ENCODE assay signal across 8 mouse cellular contexts in the genomic region with DNA sequence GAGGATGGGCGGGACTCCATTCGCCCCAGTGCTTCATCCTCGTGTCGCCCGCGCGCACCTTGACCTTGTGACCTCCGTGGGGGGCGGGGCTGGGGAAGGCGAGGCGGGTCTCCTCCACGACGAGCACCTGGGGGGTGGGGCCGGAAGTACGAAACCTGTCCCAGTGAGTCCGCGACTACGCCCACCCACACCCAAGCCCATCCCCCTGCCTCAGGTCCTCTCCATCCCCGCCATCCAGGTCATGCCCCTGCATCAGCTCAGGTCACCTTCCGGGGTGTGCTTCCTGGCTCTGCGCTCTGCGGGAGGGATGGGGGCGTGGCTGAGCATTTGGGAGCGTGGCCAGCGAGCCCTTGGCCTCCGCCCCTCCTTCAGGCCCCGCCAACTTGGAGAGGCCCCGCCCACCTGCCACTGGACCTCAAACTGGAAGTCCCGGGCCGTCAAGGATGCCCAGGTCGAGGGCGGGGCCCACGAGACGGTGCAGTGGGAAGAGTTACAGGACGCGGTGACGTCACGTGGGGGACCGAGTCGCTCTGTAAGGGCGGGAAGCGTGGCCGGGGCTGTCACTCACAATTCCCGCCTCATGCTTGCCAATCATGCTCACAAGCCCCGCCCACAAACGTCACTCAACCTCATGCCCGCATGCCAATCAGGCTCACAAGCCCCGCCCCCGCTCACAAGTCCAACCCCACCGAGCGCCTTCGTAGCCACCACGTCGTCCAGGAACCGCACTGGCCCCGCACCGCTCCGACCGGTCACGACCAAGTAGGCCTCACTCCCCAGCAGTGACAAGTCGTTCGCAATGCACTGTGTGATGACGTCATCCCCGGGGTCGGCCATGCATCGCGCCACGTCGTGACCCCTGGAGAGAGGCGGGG. TPM values are rescaled to one million over a fixed set of nuclear protein-coding genes. Genes with fewer than 3 reads are reported as not detected.
DNase-seq lines count a peak whose midpoint lies in the region; ATAC-seq lines count a peak whose summit lies in the region.

No protein-coding gene starts in this region.

- peak overlapping the region; percentile 25; the same call in 1 of the 2 replicates for H3K9ac ChIP-seq in heart, embryonic 14.5 days (ENCODE audit: low read length)
- no peak overlapping the region for H3K9ac ChIP-seq in liver, embryonic 12.5 days
- H3K9ac ChIP-seq in neural tube, embryonic 12.5 days, result peak overlapping the region; percentile 33
- peak overlapping the region; percentile 57 for H3K9ac ChIP-seq in stomach, embryonic 16.5 days (ENCODE audit: low read length)

- H3K4me1 ChIP-seq in heart, embryonic 14.5 days (ENCODE audit: control insufficient read depth in 2 of 2, insufficient read depth in 2 of 2, low read length in 2 of 2), result peaks cover 0 to 9% of the 10 kb centered on the region in 2 experiments; a peak in 1 of 4 replicates
- H3K4me1 ChIP-seq in liver, embryonic 12.5 days, result peaks cover 30% of the 10 kb centered on the region
- H3K4me1 ChIP-seq in neural tube, embryonic 12.5 days, result 0 out of 2 replicates have a peak, but pooled peaks cover 5% of the 10 kb centered on the region
- H3K4me1 ChIP-seq in stomach, embryonic 16.5 days (ENCODE audit: control insufficient read depth, insufficient read depth, low read length), result 0 out of 2 replicates have a peak, but pooled peaks cover 3% of the 10 kb centered on the region

- H3K36me3 ChIP-seq in heart, embryonic 14.5 days (ENCODE audit: control insufficient read depth, insufficient read depth, low read length), result no peaks in the 10 kb centered on the region
- no peaks in the 10 kb centered on the region for H3K36me3 ChIP-seq in liver, embryonic 12.5 days
- no peaks in the 10 kb centered on the region for H3K36me3 ChIP-seq in neural tube, embryonic 12.5 days
- no peaks in the 10 kb centered on the region for H3K36me3 ChIP-seq in stomach, embryonic 16.5 days (ENCODE audit: control insufficient read depth, insufficient read depth, low read length)

- 8% methylated on average over 64 of the region's 70 CpGs for WGBS in heart, embryonic 14.5 days
- 13% methylated on average over 69 of the region's 70 CpGs for WGBS in liver, embryonic 12.5 days (ENCODE audit: insufficient replicate concordance)
- 7% methylated on average over 70 of the region's 70 CpGs for WGBS in neural tube, embryonic 12.5 days
- 8% methylated on average over 70 of the region's 70 CpGs for WGBS in stomach, embryonic 16.5 days

- peak overlapping the region; percentile 63 to 76 for H3K4me3 ChIP-seq in heart, embryonic 14.5 days (ENCODE audit: control insufficient read depth in 1 of 2, insufficient read depth in 1 of 2, low read depth in 1 of 2, low read length in 2 of 2)
- peak overlapping the region; percentile 66 for H3K4me3 ChIP-seq in liver, embryonic 12.5 days
- peak overlapping the region; percentile 58 for H3K4me3 ChIP-seq in neural tube, embryonic 12.5 days
- peak overlapping the region; percentile 66 for H3K4me3 ChIP-seq in stomach, embryonic 16.5 days (replicated peaks; ENCODE audit: low read length)

- peak overlapping the region; percentile 65 for H3K4me2 ChIP-seq in heart, embryonic 14.5 days (ENCODE audit: low read length)
- peak overlapping the region; percentile 82 for H3K4me2 ChIP-seq in liver, embryonic 12.5 days
- H3K4me2 ChIP-seq in neural tube, embryonic 12.5 days (replicated peaks), result peak overlapping the region; percentile 64
- H3K4me2 ChIP-seq in stomach, embryonic 16.5 days (ENCODE audit: low read depth, low read length), result peak overlapping the region; percentile 71

- ATAC-seq in erythroid progenitor cell, adult 5-6 weeks (replicated peaks; ENCODE audit: low FRiP score, poor library complexity, severe bottlenecking), result peak; percentile 26; the same call in 1 of the 2 replicates
- ATAC-seq in heart, embryonic 14.5 days (ENCODE audit: insufficient number of reproducible peaks, insufficient read depth, low FRiP score, low read depth), result peak; percentile 40
- peak; percentile 44 for ATAC-seq in liver, embryonic 12.5 days
- peak; percentile 52 for ATAC-seq in neural tube, embryonic 12.5 days (ENCODE audit: low FRiP score, low read depth)
- ATAC-seq in stomach, embryonic 16.5 days (ENCODE audit: insufficient read depth, low FRiP score), result peak; percentile 52

- DNase-seq in 3134 (ENCODE audit: extremely low read depth, insufficient read length, low spot score), result peak; percentile 32
- DNase-seq in c-Kit-positive CD71-negative TER-119-negative erythroid progenitor cells, embryonic 14.5 days (ENCODE audit: low read depth), result peak; percentile 84
- DNase-seq in kidney, postnatal 25 days, result peak; percentile 70 to 85

- no peaks in the 10 kb centered on the region for H3K27me3 ChIP-seq in heart, embryonic 14.5 days (ENCODE audit: control insufficient read depth, insufficient read depth, low read length)
- H3K27me3 ChIP-seq in liver, embryonic 12.5 days (replicated peaks), result no peaks in the 10 kb centered on the region; the same call in 1 of the 2 replicates
- H3K27me3 ChIP-seq in neural tube, embryonic 12.5 days (replicated peaks), result 0 out of 2 replicates have a peak, but pooled peaks cover 4% of the 10 kb centered on the region
- no peaks in the 10 kb centered on the region for H3K27me3 ChIP-seq in stomach, embryonic 16.5 days (ENCODE audit: control insufficient read depth, insufficient read depth, low read length)

- H3K9me3 ChIP-seq in heart, embryonic 14.5 days (ENCODE audit: control insufficient read depth, low read length), result peaks cover 4% of the 10 kb centered on the region; the same call in 1 of the 2 replicates
- peaks cover 3% of the 10 kb centered on the region for H3K9me3 ChIP-seq in liver, embryonic 12.5 days (replicated peaks)
- H3K9me3 ChIP-seq in neural tube, embryonic 12.5 days, result peaks cover 9% of the 10 kb centered on the region; the same call in 1 of the 2 replicates
- peaks cover 3% of the 10 kb centered on the region for H3K9me3 ChIP-seq in stomach, embryonic 16.5 days (replicated peaks; ENCODE audit: control insufficient read depth, low read length)

- peak overlapping the region; percentile 74 to 77; a peak in 3 of 4 replicates for H3K27ac ChIP-seq in heart, embryonic 14.5 days (replicated peaks in 1 of 2; ENCODE audit: control insufficient read depth in 1 of 2, insufficient read depth in 1 of 2, low read depth in 2 of 2, low read length in 2 of 2)
- H3K27ac ChIP-seq in liver, embryonic 12.5 days, result peak overlapping the region; percentile 84
- H3K27ac ChIP-seq in neural tube, embryonic 12.5 days, result peak overlapping the region; percentile 79; the same call in 1 of the 2 replicates
- H3K27ac ChIP-seq in stomach, embryonic 16.5 days (ENCODE audit: low read length), result peak overlapping the region; percentile 95

RNA-seq across cellular contexts. Expression of gene Csf2ra, which starts 2.5 kb away (rescaled TPM):
- total RNA-seq in erythroid progenitor cell, adult 5-6 weeks (2015; ENCODE audit: low replicate concordance), result 26.8 and 37.5 TPM in 2 replicates
- 9.0 and 12.9 TPM in 2 replicates for total RNA-seq in erythroid progenitor cell, adult 5-6 weeks (2017; ENCODE audit: low replicate concordance)
- polyA plus RNA-seq in heart, embryonic 14.5 days (2014; fragmentation: Nextera tagmentation; extraction: Ambion mirVana), result 26.2 and 32.0 TPM in 2 replicates
- 14.2 and 15.9 TPM in 2 replicates for polyA plus RNA-seq in liver, embryonic 12.5 days (2016; fragmentation: Nextera tagmentation; extraction: Ambion mirVana)
- polyA plus RNA-seq in neural tube, embryonic 12.5 days (2016; fragmentation: Nextera tagmentation; extraction: Ambion mirVana), result 43.0 and 45.8 TPM in 2 replicates
- polyA plus RNA-seq in stomach, embryonic 16.5 days (2015; fragmentation: Nextera tagmentation; extraction: Ambion mirVana), result 28.9 and 30.4 TPM in 2 replicates

RNA-seq across cellular contexts. Expression of gene Gm6020, which starts 42.1 kb away (rescaled TPM):
- not detected in 2 replicates for total RNA-seq in erythroid progenitor cell, adult 5-6 weeks (2015; ENCODE audit: low replicate concordance)
- total RNA-seq in erythroid progenitor cell, adult 5-6 weeks (2017; ENCODE audit: low replicate concordance), result not detected in 2 replicates
- polyA plus RNA-seq in heart, embryonic 14.5 days (2014; fragmentation: Nextera tagmentation; extraction: Ambion mirVana), result not detected in 2 replicates
- polyA plus RNA-seq in liver, embryonic 12.5 days (2016; fragmentation: Nextera tagmentation; extraction: Ambion mirVana), result not detected in 2 replicates
- polyA plus RNA-seq in neural tube, embryonic 12.5 days (2016; fragmentation: Nextera tagmentation; extraction: Ambion mirVana), result not detected in 2 replicates
- polyA plus RNA-seq in stomach, embryonic 16.5 days (2015; fragmentation: Nextera tagmentation; extraction: Ambion mirVana), result not detected in 2 replicates

RNA-seq across cellular contexts. Expression of gene Gm7102, which starts 49.7 kb away (rescaled TPM):
- not detected in 2 replicates for total RNA-seq in erythroid progenitor cell, adult 5-6 weeks (2015; ENCODE audit: low replicate concordance)
- not detected in 2 replicates for total RNA-seq in erythroid progenitor cell, adult 5-6 weeks (2017; ENCODE audit: low replicate concordance)
- polyA plus RNA-seq in heart, embryonic 14.5 days (2014; fragmentation: Nextera tagmentation; extraction: Ambion mirVana), result 0.23 TPM in 1 of 2 replicates, not detected in the other
- polyA plus RNA-seq in liver, embryonic 12.5 days (2016; fragmentation: Nextera tagmentation; extraction: Ambion mirVana), result 0.17 TPM in 1 of 2 replicates, not detected in the other
- not detected in 2 replicates for polyA plus RNA-seq in neural tube, embryonic 12.5 days (2016; fragmentation: Nextera tagmentation; extraction: Ambion mirVana)
- polyA plus RNA-seq in stomach, embryonic 16.5 days (2015; fragmentation: Nextera tagmentation; extraction: Ambion mirVana), result 0.18 and 0.30 TPM in 2 replicates

Comparison
In these comparisons a context has a peak if more than half of its experiments do, and no peak if none do; other contexts are left out.
1. Peak in every context shown above with its lines: DNase-seq, ATAC-seq, H3K4me3 ChIP-seq and H3K27ac ChIP-seq.
2. DNase-seq: peak in every context shown above with its lines; median percentile 84 in c-Kit-positive CD71-negative TER-119-negative erythroid progenitor cells, embryonic 14.5 days; 78 in kidney, postnatal 25 days; 32 in 3134.